Mouse (Mus musculus): ENCODE measurements at regions not wholly inside any gene's neighbourhood (a gene's known extent, or its start where the extent isn't known, plus 50 kb on each side); places are given as distances from the start of the nearest gene placed in this dataset.
"Not testable (repeated sequence)": the region's sequence is repeated elsewhere in the genome, so short reads cannot be mapped to it uniquely, and the experiment has no call there.

DNA sequence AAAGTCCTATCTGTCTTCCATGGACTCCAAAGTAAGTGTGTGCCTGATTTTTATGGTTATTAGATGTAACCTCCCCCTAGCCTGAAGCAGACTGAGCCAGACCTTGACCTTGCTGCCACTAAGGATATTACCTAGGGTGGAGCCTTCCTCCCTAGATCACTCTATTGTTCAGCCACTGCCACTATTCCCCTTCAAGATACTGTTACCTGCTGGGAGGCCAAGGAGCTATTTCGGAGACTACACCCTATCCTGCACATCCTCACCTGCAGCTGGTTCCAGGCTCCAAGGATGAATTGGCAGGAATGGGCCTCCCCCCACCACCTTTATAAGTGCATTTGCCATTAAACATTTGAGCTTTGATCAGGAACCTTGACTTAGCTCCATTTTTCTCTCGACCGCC, 769.4 kb downstream of the Efna5 start:
- not testable (repeated sequence) for TF ChIP-seq EP300 (IDR thresholded peaks at IDR 0.05; ENCODE audit: insufficient read depth, low read depth, low read length); POLR2A (IDR thresholded peaks at IDR 0.05; ENCODE audit: insufficient read depth, low read depth, low read length); CTCF (IDR thresholded peaks at IDR 0.05)

Data from heart, adult 2 months (tissue).